Mouse (Mus musculus) liver, embryonic 13.5 days (tissue): ENCODE measurements around the gene Ivd. TPM values are rescaled to one million over a fixed set of nuclear protein-coding genes. Genes with fewer than 3 reads are reported as not detected.

ENCODE experiments used
- ATAC-seq: fragments of 200-750 bp; cut with Nextera tagmentation; 2 replicates; pipeline ENCODE4 v1.8.0; 2017; ENCODE audit warnings: low read depth, mild to moderate bottlenecking, moderate number of reproducible peaks, moderate library complexity
- DNase-seq: peaks from one replicate; pipeline ENCODE4 v3.0.0; 2022
- H3K27ac ChIP-seq: fragments of 300-500 bp; sonication (generic); 2 replicates; pipeline ENCODE4 v1.5.1; 2015; ENCODE audit warnings: moderate library complexity, mild to moderate bottlenecking, inconsistent platforms
- H3K27me3 ChIP-seq: fragments of 300-500 bp; sonication (generic); 2 replicates; pipeline ENCODE4 v1.6.1; 2015; ENCODE audit warnings: mild to moderate bottlenecking, inconsistent platforms
- H3K36me3 ChIP-seq: fragments of 300-500 bp; sonication (generic); 2 replicates; pipeline ENCODE4 v1.6.1; 2015; ENCODE audit warnings: mild to moderate bottlenecking, inconsistent platforms
- H3K4me1 ChIP-seq: fragments of 300-500 bp; sonication (generic); replicated peaks from 2 replicates; pipeline ENCODE4 v1.6.1; 2015; ENCODE audit warnings: inconsistent platforms
- H3K4me2 ChIP-seq: fragments of 300-500 bp; sonication (generic); 2 replicates; pipeline ENCODE4 v1.6.1; 2015; ENCODE audit warnings: inconsistent platforms, mild to moderate bottlenecking, moderate library complexity
- H3K4me3 ChIP-seq: fragments of 300-500 bp; sonication (generic); replicated peaks from 2 replicates; pipeline ENCODE4 v1.5.1; 2015; ENCODE audit warnings: mild to moderate bottlenecking, inconsistent platforms
- H3K9ac ChIP-seq: fragments of 300-500 bp; sonication (generic); 2 replicates; pipeline ENCODE4 v1.6.1; 2015; ENCODE audit warnings: mild to moderate bottlenecking, inconsistent platforms
- H3K9me3 ChIP-seq: fragments of 300-500 bp; sonication (generic); replicated peaks from 2 replicates; pipeline ENCODE4 v1.6.1; 2016; ENCODE audit warnings: inconsistent platforms
- WGBS: fragments of 180-500 bp; shearing (Covaris S2); methylation state at CpG from one replicate; pipeline ENCODE4 v1.1.7; 2015; ENCODE audit not compliant: insufficient replicate concordance; 5-methylcytosine and 5-hydroxymethylcytosine counted together
- polyA plus RNA-seq: library from polyadenylated mRNA; unstranded; fragments of >200 nt; fragmentation: Nextera tagmentation; extraction: Ambion mirVana; gene quantifications from 2 replicates; pipeline ENCODE4 v1.2.1, GENCODE M21; 2015

Ivd gene
- polyA plus RNA-seq, 1 experiment from 2014 or later, result 26.4 TPM

GRCm38 (mm10) chr2:118841774-118842173 lies 20.0 kb upstream of the Ivd start:
- Histone ChIP-seq H3K4me3 (no peak overlapping the region), H3K4me2 (peak overlapping the region; percentile 26), H3K4me1 (peaks cover 45% of the 10 kb centered on the region), H3K36me3 (no peaks in the 10 kb centered on the region), H3K9me3 (0 out of 2 replicates have a peak, but pooled peaks cover 5% of the 10 kb centered on the region), H3K9ac (no peak overlapping the region), H3K27ac (peak overlapping the region; percentile 82), H3K27me3 (peaks cover 7% of the 10 kb centered on the region; the same call in 1 of the 2 replicates)
- WGBS, result 50% methylated on average over 4 of the region's 4 CpGs
- ATAC-seq, result peak; percentile 76
- peak; percentile 80 for DNase-seq

GRCm38 (mm10) chr2:118844427-118844826 lies 17.3 kb upstream of the Ivd start:
- no peak for DNase-seq
- 60% methylated on average over 3 of the region's 3 CpGs for WGBS
- no peak overlapping the region for H3K4me2 ChIP-seq
- peaks cover 9% of the 10 kb centered on the region; the same call in 1 of the 2 replicates for H3K27me3 ChIP-seq
- 0 out of 2 replicates have a peak, but pooled peaks cover 5% of the 10 kb centered on the region for H3K9me3 ChIP-seq
- no peak overlapping the region for H3K9ac ChIP-seq
- H3K27ac ChIP-seq, result no peak overlapping the region
- no peaks in the 10 kb centered on the region for H3K36me3 ChIP-seq
- H3K4me1 ChIP-seq, result peaks cover 34% of the 10 kb centered on the region
- ATAC-seq, result no peak
- no peak overlapping the region for H3K4me3 ChIP-seq

GRCm38 (mm10) chr2:118846246-118846645 lies 15.5 kb upstream of the Ivd start:
- DNase-seq, result no peak

GRCm38 (mm10) chr2:118851756-118852155 lies 10.0 kb upstream of the Ivd start:
- 57% methylated on average over 3 of the region's 3 CpGs for WGBS
- H3K9ac ChIP-seq, result no peak overlapping the region
- no peak overlapping the region for H3K27ac ChIP-seq
- DNase-seq (no peak), ATAC-seq (no peak)
- H3K36me3 ChIP-seq, result no peaks in the 10 kb centered on the region
- 0 out of 2 replicates have a peak, but pooled peaks cover 6% of the 10 kb centered on the region for H3K27me3 ChIP-seq
- H3K4me2 ChIP-seq, result no peak overlapping the region
- no peaks in the 10 kb centered on the region for H3K9me3 ChIP-seq
- no peak overlapping the region for H3K4me3 ChIP-seq
- peaks cover 2% of the 10 kb centered on the region; the same call in 1 of the 2 replicates for H3K4me1 ChIP-seq

More at GRCm38 (mm10) chr2:118846246-118846645, 15.5 kb upstream of the Ivd start:
- WGBS, result 50% methylated on average over 7 of the region's 7 CpGs
- Histone ChIP-seq H3K9ac (no peak overlapping the region), H3K4me1 (peaks cover 27% of the 10 kb centered on the region), H3K27ac (no peak overlapping the region), H3K9me3 (0 out of 2 replicates have a peak, but pooled peaks cover 5% of the 10 kb centered on the region), H3K36me3 (no peaks in the 10 kb centered on the region), H3K4me2 (no peak overlapping the region), H3K27me3 (0 out of 2 replicates have a peak, but pooled peaks cover 3% of the 10 kb centered on the region), H3K4me3 (no peak overlapping the region)
- ATAC-seq, result peak; percentile 60

- Histone ChIP-seq H3K9me3 (no peaks in the 10 kb centered on the region), H3K4me1 (peaks cover 22% of the 10 kb centered on the region), H3K27ac (peak overlapping the region; percentile 57), H3K4me3 (peak overlapping the region; percentile 66), H3K36me3 (no peaks in the 10 kb centered on the region), H3K27me3 (peaks cover 8% of the 10 kb centered on the region; the same call in 1 of the 2 replicates), H3K9ac (peak overlapping the region; percentile 73), H3K4me2 (peak overlapping the region; percentile 86)
- WGBS, result 46% methylated on average over 3 of the region's 3 CpGs
- DNase-seq (no peak), ATAC-seq (no peak)
These were observed 554 bp downstream of the Ivd start for GRCm38 (mm10) chr2:118862340-118862675.

GRCm38 (mm10) chr2:118870601-118871000 lies 8.8 kb downstream of the Ivd start:
- H3K9ac ChIP-seq, result no peak overlapping the region
- WGBS, result 77% methylated on average over 3 of the region's 3 CpGs
- DNase-seq (no peak), ATAC-seq (no peak)
- H3K27me3 ChIP-seq, result no peaks in the 10 kb centered on the region
- no peaks in the 10 kb centered on the region for H3K4me1 ChIP-seq
- peaks cover 29% of the 10 kb centered on the region for H3K36me3 ChIP-seq
- H3K9me3 ChIP-seq, result no peaks in the 10 kb centered on the region
- no peak overlapping the region for H3K4me3 ChIP-seq
- H3K27ac ChIP-seq, result no peak overlapping the region
- no peak overlapping the region for H3K4me2 ChIP-seq

GRCm38 (mm10) chr2:118871032-118871431 lies 9.3 kb downstream of the Ivd start:
- Histone ChIP-seq H3K9ac (no peak overlapping the region), H3K4me3 (no peak overlapping the region), H3K4me2 (no peak overlapping the region), H3K27me3 (no peaks in the 10 kb centered on the region), H3K36me3 (peaks cover 29% of the 10 kb centered on the region), H3K9me3 (no peaks in the 10 kb centered on the region), H3K27ac (no peak overlapping the region), H3K4me1 (no peaks in the 10 kb centered on the region)
- WGBS, result 65% methylated on average over 1 of the region's 1 CpGs
- DNase-seq (no peak), ATAC-seq (no peak)

- no peak overlapping the region for H3K4me3 ChIP-seq
- no peaks in the 10 kb centered on the region for H3K4me1 ChIP-seq
- H3K4me2 ChIP-seq, result no peak overlapping the region
- ATAC-seq (no peak), DNase-seq (no peak)
- no peaks in the 10 kb centered on the region for H3K27me3 ChIP-seq
- WGBS, result 76% methylated on average over 5 of the region's 5 CpGs
- H3K36me3 ChIP-seq, result peaks cover 45% of the 10 kb centered on the region
- no peak overlapping the region for H3K27ac ChIP-seq
- H3K9me3 ChIP-seq, result no peaks in the 10 kb centered on the region
- no peak overlapping the region for H3K9ac ChIP-seq
These were observed 11.3 kb downstream of the Ivd start for GRCm38 (mm10) chr2:118873018-118873417.

- DNase-seq (no peak), ATAC-seq (no peak)
- Histone ChIP-seq H3K9me3 (no peaks in the 10 kb centered on the region), H3K4me2 (no peak overlapping the region), H3K27me3 (no peaks in the 10 kb centered on the region), H3K9ac (no peak overlapping the region), H3K36me3 (peaks cover 46% of the 10 kb centered on the region), H3K4me1 (no peaks in the 10 kb centered on the region), H3K27ac (no peak overlapping the region), H3K4me3 (no peak overlapping the region)
- 83% methylated on average over 6 of the region's 6 CpGs for WGBS
These were observed 12.2 kb downstream of the Ivd start for GRCm38 (mm10) chr2:118873890-118874430.

GRCm38 (mm10) chr2:118875316-118875715 lies 13.6 kb downstream of the Ivd start:
- Histone ChIP-seq H3K36me3 (peaks cover 37% of the 10 kb centered on the region; the same call in 1 of the 2 replicates), H3K4me1 (no peaks in the 10 kb centered on the region), H3K9me3 (no peaks in the 10 kb centered on the region), H3K27ac (no peak overlapping the region), H3K27me3 (no peaks in the 10 kb centered on the region), H3K4me3 (no peak overlapping the region), H3K4me2 (no peak overlapping the region), H3K9ac (no peak overlapping the region)
- no peak for DNase-seq
- ATAC-seq, result no peak
- 83% methylated on average over 8 of the region's 8 CpGs for WGBS

GRCm38 (mm10) chr2:118876453-118876852 lies 14.7 kb downstream of the Ivd start:
- H3K27ac ChIP-seq, result no peak overlapping the region
- H3K4me2 ChIP-seq, result no peak overlapping the region
- WGBS, result 79% methylated on average over 9 of the region's 9 CpGs
- H3K4me3 ChIP-seq, result no peak overlapping the region
- DNase-seq (no peak), ATAC-seq (no peak)
- H3K4me1 ChIP-seq, result no peaks in the 10 kb centered on the region
- peaks cover 31% of the 10 kb centered on the region; the same call in 1 of the 2 replicates for H3K36me3 ChIP-seq
- H3K9ac ChIP-seq, result no peak overlapping the region
- no peaks in the 10 kb centered on the region for H3K27me3 ChIP-seq
- H3K9me3 ChIP-seq, result no peaks in the 10 kb centered on the region

- no peak for ATAC-seq
- Histone ChIP-seq H3K36me3 (peaks cover 17% of the 10 kb centered on the region; the same call in 1 of the 2 replicates), H3K4me1 (peaks cover 18% of the 10 kb centered on the region), H3K4me2 (no peak overlapping the region), H3K4me3 (no peak overlapping the region), H3K9me3 (no peaks in the 10 kb centered on the region), H3K9ac (no peak overlapping the region), H3K27me3 (peaks cover 13% of the 10 kb centered on the region), H3K27ac (no peak overlapping the region)
- 68% methylated on average over 4 of the region's 4 CpGs for WGBS
- DNase-seq, result no peak
These were observed 19.3 kb downstream of the Ivd start for GRCm38 (mm10) chr2:118881019-118881418.
